Mouse (Mus musculus): ENCODE measurements at regions not wholly inside any gene's neighbourhood (a gene's known extent, or its start where the extent isn't known, plus 50 kb on each side); places are given as distances from the start of the nearest gene placed in this dataset.

DNA sequence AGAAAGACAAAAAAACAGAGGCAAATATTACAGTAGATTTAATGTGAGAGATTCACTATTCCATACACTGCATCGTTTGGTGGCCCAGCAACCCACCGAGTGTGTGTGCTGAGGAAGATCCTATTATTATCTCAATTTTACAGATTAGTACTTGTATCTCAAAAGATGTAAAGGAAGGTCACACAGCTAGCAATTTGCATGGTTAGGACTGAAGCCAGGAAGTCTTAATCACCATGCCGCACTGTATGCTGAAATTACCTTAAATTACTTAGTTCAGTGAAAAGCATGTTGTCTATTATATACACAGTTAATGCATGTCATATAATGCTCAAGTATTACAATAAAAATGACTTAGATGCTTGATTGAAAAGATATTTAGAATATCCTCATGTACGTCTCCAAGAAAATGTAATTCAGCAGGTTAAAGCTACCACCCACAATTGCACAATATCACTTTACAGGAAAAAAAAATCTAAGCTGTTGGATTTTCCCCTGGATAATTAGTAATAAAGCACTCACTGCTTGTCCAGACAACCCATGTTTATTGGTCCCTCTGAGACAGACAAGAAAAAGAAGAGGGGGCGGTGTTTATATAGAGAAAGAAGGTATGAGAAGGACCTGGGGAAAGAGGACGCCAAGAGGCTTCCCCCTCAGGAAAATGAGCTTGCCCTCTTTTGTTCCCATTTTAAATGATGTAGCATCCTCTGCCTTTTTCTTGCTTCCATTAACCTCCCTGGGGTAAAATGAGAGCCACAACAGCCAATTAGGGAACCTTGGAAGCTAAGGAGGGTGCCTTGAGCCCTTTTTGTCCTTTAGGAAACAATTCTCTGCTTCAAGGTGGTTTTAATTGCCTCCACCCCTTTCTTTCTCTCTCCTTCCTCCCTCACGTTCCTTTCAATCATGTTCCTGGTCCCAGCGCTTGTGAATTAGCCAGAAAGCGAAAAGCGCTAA is 204.6 kb upstream of the Xrcc4 start:
- DNase-seq (ENCODE audit: low spot score in 2 of 2), result no peak

DNA sequence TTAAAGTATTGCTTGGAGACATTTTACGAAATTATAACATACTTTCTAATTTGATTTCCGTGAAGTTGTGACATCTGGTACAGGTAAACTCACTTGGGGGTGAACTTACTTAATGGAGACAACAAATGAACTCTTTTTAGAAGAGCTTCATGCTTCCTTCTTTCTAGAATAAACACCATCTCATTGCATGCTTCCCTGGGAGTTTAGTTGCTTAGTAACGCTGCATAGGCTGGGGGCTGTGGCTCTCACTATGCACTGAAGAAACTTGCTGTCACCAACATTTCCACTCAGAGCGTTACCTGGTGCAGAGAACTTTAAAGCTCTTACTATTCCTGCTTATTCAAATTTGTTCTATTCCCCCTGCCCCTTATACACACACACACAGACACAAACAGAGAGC is 203.5 kb upstream of the Xrcc4 start:
- no peak for DNase-seq (ENCODE audit: low spot score in 2 of 2)

DNA sequence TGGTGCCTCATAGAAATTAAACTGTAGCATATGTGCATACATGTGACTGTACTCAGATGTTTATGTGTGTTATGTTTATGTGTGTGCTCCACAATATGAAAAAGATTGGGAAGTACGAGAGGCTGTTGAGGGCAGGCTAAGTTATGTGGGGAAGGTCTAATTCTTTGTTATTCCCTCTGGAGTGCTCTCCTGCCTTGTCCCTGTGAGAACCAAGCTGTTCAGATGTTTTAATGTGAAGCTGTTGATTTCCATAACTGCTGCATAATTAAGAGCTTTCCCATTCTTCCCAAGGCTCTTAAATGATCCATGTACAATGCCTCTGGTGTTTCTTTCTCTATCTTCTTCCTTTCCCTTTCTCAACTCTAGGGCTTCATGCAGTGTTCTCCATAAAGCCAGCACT is 202.7 kb upstream of the Xrcc4 start:
- no peak for DNase-seq (ENCODE audit: low spot score in 2 of 2)

DNA sequence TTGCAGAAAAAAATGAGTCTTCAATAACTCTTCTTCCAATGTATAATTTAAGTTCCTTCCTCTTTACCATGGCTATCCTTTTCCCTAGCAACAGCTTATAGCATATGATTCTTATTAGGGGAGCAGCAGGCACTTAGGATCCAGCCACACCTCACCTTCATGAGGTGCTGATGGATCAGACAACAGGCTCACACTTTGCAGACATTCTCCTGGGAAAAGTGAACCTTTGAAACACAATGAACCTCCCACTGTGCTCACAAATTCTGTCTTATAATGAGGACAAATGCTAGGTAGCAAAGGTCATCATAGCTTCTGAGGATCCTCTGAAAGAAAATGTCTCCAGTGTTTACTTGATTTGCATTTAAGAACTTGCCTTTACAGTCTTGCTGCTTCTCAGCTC is 191.6 kb upstream of the Xrcc4 start:
- no peak for DNase-seq (ENCODE audit: low spot score in 2 of 2)

DNA sequence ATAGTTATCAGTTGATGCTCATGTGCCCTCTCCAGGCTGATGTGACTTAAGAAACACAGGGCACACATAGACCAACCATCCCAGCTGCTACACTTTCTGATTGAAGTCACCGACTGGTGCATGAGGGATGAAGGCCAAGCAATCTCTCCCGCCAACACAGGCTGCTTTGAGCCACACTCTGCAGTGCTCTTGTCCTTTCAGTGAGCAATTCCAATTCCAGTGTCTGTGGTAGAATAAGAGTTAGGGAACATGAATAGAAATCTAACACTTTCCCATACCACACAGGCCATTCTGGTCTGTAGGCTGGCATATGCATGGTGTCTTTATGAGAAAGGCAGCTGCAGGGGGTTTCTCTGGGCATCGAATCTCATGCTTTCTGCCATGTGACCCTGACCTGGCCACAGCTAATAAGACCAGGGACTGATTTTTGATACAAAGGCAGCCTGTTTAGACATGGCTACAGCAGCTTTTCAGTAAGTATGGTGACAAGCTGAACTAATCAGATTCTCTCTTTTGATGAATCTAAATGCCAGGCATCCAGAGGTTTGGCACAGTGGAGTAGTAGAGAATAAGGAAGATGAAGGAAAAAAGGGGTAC is 190.5 kb upstream of the Xrcc4 start:
- no peak for DNase-seq (ENCODE audit: low spot score in 2 of 2)

DNA sequence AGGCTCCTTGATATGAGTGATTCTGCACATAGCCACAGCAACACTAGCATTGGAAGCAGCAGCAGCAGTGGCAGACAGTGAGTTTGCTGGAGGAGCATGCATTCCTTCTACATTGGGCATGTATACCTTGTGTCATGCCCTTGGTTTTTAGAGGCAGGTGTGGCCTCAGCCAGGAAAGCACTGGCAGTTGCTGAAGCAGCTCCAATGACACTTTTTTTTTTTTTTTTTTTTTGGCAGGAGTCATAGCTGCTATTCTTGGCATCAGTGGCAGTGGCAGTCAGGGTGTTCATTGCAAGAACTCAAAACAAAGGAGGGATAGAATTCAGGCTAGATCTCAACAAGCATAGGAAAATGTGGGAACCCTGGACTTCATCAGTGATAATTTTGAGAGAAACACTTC is 189.9 kb upstream of the Xrcc4 start:
- no peak for DNase-seq (ENCODE audit: low spot score in 2 of 2)

DNA sequence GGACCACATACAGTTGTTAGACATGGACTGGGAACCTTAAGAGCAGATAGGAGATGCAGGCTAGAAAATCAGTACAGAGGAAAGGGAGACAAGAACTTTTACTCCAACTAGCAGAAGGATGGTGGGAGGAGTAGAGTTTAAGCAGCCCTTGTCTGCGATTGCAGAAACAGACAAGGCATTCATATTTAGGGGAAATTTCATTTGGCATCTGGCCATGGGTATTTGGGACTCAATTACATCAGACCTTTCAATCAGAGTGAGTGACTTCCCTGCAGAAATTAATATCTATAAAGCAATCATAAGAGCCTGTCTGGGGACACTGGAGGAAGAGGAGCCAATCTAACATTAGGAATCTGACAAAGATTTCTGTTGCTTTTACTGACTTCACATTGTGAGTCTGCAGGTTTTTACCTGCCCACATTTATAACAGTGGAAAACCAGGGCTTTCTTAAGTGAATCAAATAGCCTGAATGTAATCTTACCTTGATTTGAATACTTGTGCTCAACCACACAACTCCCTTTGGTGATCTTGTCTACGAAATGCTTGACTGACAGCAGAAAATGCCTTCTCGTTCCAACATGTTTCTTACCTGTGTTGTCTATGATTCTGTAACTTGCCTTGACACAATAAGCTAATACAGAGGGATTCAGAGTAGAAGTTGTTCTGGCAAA is 169.8 kb upstream of the Xrcc4 start:
- DNase-seq (ENCODE audit: low spot score in 2 of 2), result no peak

DNA sequence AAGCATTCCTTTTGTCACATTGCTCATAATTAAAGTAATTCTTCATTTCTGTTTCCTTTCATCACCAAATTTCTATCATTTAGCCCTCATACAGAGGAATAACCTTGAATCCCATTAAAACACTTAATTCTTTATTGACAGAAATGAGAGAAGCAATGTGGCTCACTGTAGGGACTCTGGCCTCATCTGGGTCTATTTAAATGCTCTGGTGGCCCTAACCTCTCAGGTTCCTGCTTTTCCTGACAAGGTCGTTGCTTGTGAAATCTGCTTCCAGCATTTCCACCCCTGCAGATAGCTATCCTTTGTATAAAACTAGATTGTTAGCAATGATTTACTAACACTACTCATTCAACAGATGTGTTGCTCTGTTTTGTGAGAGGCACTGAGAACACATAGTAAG is 163.6 kb upstream of the Xrcc4 start:
- DNase-seq (ENCODE audit: low spot score in 2 of 2), result no peak

DNA sequence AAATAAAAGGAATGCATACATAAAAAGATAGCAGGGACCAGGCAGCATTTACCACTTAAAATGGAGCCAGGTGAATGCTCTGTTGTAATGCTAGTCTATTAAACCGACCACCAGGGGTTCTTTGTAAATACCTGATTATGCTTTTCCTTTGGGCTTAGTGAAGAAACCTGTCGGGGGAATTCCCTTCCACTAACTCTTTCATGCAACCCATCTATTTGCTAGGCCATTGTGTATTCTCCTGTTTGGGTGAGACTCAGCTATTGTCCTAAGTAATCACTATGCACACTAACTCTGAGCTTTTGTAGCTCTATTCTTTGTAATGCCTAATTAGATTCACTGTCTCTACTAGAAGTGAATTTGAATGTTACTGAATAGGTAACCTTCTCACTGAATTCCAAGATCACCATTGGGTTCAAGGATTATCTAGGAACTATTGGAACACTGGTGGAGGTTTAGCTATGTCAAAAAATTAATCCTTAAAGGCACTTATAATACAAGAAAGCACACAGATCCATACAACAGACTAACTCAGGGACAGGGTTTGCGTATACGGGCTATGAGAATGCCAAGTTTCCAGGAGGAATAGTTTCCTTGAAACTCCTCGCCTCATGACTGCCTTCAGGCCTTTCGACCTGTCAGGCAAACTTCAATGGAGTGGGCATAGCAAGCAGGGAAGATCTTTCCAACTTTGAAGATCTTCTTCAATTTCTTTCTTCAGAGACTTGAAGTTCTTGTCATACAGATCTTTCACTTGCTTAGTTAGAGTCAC is 156.8 kb upstream of the Xrcc4 start:
- DNase-seq (ENCODE audit: low spot score in 2 of 2), result no peak

DNA sequence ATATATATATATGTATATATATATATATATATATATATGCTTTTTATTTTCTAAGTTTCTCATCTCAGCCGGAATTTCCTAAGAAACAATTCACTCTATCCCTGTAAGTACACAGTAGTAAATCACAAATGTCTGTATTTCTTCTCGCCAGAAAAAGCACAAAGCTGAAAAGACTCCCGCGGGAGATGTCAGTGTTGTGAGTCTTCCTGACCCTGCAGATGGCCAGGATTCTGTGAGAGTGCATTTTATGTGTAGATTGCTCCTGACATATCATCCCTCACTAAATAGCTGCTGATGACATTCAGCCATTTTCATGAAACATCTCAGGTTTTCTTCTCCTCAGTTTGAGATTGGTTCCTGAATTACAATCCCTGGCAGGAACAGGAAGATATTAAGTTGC is 148.9 kb upstream of the Xrcc4 start:
- no peak for DNase-seq (ENCODE audit: low spot score in 2 of 2)

DNA sequence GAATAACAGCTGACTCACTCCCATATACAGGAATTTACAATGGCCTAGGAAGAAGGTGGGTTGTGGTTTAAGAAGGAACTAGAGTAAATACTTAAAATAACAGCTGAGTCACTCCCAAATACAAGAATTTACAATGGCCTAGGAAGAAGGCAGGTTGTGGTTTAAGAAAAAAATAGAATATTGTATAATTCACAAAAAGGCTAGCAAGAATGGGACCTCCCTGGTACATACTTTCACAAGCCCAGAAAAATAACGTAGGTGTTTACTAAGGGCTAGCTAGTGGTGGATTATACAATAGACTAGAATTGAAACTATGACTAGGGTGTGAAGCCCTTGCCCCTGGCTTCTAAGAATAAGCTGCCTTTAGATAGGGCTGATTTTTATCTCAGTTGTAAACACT is 144.6 kb upstream of the Xrcc4 start:
- no peak for DNase-seq (ENCODE audit: low spot score in 2 of 2)

DNA sequence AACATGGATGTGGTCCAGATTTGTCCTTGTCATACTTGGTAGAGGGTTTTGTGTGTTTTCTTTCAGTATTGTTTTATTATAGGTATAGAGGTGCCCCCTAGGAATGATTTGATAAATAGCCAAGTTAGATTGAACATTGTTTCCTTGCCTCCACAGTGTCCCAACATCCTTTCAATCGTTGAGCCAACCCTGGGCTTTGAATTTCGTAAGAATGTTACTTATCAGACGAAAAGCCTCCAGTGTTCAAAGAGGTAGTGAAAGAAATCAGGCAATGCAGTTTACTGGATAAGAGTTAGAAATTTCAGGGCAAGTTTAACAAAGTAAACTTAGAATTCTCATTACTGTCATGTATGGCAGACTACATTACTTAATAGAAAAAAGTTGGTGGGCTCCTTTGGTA is 144.2 kb upstream of the Xrcc4 start:
- DNase-seq (ENCODE audit: low spot score in 2 of 2), result no peak

DNA sequence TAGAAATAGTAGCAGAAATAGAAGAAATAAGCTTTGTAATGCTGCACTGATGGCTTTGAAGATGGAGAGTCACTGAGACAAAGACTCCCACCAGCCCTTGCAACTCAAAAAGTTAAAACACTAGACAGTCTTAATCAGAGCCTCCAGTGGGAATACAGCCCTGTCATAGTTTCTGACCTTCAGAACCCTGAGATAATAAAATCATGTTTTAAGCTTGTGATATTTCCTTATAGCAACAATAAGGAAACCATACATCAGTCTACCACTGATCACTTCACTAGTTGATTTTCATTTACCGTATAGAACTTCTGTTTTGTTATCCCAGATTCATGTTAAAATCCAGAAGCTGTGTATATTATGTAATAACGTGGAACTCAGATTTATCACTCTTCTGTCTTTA is 139.7 kb upstream of the Xrcc4 start:
- DNase-seq (ENCODE audit: low spot score in 2 of 2), result no peak

DNA sequence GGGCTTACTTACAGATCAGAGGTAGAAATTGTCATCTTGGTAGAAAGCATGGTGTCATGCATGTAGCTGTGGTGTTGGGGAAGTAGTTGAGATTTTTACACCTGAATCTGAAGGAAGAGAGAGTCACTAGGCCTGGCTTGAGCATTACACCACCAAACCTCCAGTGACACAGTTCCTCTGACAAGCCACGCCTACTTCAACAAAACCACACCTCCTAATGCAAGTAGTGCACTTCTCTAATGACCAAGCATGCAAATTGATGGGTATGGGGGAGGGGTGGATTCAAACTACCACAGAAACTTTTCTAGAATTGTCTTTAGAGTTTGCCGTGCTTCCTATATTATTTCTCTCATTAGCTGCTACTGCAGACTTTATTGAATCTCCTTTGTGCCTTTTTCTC is 136.8 kb upstream of the Xrcc4 start:
- no peak for DNase-seq (ENCODE audit: low spot score in 2 of 2)

DNA sequence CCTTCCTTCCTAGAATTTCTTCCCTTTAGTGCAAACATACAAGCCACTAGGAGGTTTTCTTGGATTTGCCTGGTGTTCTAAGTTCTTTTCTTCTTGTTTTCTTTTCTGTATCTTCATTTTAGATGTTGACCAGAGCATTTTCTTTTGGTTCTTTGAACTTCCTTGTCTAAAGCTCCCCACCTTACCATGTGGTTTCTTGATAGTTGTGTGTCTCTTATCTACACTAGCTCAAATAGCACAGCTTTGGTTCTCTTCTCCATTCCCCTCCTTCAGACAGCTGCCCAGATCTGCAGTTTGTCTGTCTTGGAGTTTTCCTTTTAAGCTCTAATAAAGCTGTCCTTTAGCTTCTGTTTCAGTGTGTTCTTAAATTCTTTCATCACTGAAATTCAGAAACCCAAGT is 123.0 kb upstream of the Xrcc4 start:
- no peak for DNase-seq (ENCODE audit: low spot score in 2 of 2)

DNA sequence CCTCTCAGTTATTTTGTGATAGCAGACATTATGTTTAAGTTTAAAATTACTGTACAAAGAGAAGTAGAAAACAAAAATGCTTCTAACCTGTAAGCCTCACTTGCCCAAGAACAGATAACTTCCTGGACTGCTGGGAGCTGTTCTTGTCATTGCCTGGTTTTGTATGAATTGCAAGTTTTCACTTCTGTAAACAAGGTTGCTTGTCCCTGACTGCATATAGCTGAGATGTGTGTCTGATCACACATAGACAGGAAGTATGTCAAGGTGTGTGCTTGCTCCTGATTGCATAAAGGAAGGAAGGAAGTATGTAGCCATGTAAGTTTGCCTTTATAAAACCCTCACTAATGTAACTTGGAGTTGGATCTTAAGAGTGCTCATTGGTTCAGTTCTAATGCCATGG is 118.5 kb upstream of the Xrcc4 start:
- DNase-seq (ENCODE audit: low spot score in 2 of 2), result no peak

All from right cerebral cortex, postnatal 36 days (tissue).